Mouse (Mus musculus): ENCODE results near the gene Snrpn. TPM values are rescaled to one million over a fixed set of nuclear protein-coding genes. Genes with fewer than 3 reads are reported as not detected.

Gene Snrpn
- total RNA-seq, 2 experiments from 2014 or later, result not detected

Other genes with a start within 250 kb of the Snrpn start
- gene Snurf, start 135.2 kb downstream of the Snrpn start, total RNA-seq (2014; fragmentation: Nextera tagmentation), result not detected in 2 replicates
- gene Snurf, start 135.2 kb downstream of the Snrpn start, total RNA-seq (2017), result not detected in 2 replicates
- 0.74 TPM in 1 of 2 replicates, not detected in the other for gene Gm38393, start 135.2 kb downstream of the Snrpn start, total RNA-seq (2014; fragmentation: Nextera tagmentation)
- not detected in 2 replicates for gene Gm38393, start 135.2 kb downstream of the Snrpn start, total RNA-seq (2017)